Mouse (Mus musculus) lung, embryonic 15.5 days (tissue): Measurements from ENCODE around the gene Cidec. TPM values are rescaled to one million over a fixed set of nuclear protein-coding genes. Genes with fewer than 3 reads are reported as not detected.

ENCODE experiments used
- ATAC-seq: fragments of 200-750 bp; cut with Nextera tagmentation; 2 replicates; pipeline ENCODE4 v1.8.0; 2017; ENCODE audit warnings: moderate number of reproducible peaks, borderline replicate concordance; ENCODE audit not compliant: low FRiP score, low TSS enrichment; ENCODE audit errors: extremely low read depth
- H3K27ac ChIP-seq: fragments of 300-500 bp; sonication (generic); 2 replicates; pipeline ENCODE4 v1.5.1; 2015; ENCODE audit warnings: moderate library complexity, mild to moderate bottlenecking, inconsistent platforms
- H3K27me3 ChIP-seq: fragments of 300-500 bp; sonication (generic); 2 replicates; pipeline ENCODE4 v1.6.1; 2015; ENCODE audit warnings: inconsistent platforms
- H3K36me3 ChIP-seq: fragments of 300-500 bp; sonication (generic); 2 replicates; pipeline ENCODE4 v1.6.1; 2015; ENCODE audit warnings: inconsistent platforms
- H3K4me1 ChIP-seq: fragments of 300-500 bp; sonication (generic); 2 replicates; pipeline ENCODE4 v1.6.1; 2015; ENCODE audit warnings: inconsistent platforms
- H3K4me2 ChIP-seq: fragments of 300-500 bp; sonication (generic); 2 replicates; pipeline ENCODE4 v1.6.1; 2015; ENCODE audit warnings: inconsistent platforms, mild to moderate bottlenecking, moderate library complexity
- H3K4me3 ChIP-seq: fragments of 300-500 bp; sonication (generic); 2 replicates; pipeline ENCODE4 v1.5.1; 2015; ENCODE audit warnings: mild to moderate bottlenecking, inconsistent platforms
- H3K9ac ChIP-seq: fragments of 300-500 bp; sonication (generic); 2 replicates; pipeline ENCODE4 v1.6.1; 2015; ENCODE audit warnings: inconsistent platforms
- H3K9me3 ChIP-seq: fragments of 300-500 bp; sonication (generic); 2 replicates; pipeline ENCODE4 v1.6.1; 2016; ENCODE audit warnings: inconsistent platforms
- WGBS: fragments of 180-500 bp; shearing (Covaris S2); methylation state at CpG from one replicate; pipeline ENCODE4 v1.1.7; 2015; 5-methylcytosine and 5-hydroxymethylcytosine counted together
- polyA plus RNA-seq: library from polyadenylated mRNA; unstranded; fragments of >200 nt; fragmentation: Nextera tagmentation; extraction: Ambion mirVana; gene quantifications from 2 replicates; pipeline ENCODE4 v1.2.1, GENCODE M21; 2015

The Cidec gene
- polyA plus RNA-seq, 1 experiment from 2014 or later = not detected

DNA sequence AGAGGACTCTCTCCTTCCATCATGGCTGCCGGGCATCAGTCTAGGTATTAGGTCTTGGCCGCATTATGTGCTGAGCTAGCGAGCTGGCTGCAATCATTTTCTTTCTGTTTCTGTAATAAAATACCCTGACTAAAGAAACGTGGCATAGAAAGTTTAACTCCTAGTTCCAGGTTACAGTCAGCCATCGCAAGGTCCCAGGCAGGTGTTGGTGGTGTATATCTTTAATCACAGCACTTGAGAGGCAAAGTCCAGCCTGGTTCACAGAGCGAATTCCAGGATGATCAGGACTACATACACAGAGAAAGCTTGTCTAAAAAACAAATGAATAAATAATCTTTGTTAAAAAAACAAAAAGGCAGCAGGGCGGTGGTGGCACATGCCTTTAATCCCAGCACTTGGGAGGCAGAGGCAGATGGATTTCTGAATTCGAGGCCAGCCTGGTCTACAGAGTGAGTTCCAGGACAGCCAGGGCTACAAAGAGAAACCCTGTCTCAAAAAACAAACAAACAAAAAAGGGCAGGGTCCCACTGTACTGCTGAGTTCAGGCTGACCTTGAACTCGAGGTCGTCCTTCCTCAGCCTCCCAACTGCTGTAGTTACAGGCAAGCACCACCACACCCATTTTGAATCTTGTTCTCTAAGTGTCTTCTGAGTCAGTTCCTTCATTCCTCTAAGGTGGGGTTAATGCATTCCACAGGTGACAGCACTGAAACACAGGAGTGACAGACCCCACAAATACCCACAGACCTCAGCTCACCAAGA, 39.1 kb downstream of the Cidec start:
- peaks cover 4% of the 10 kb centered on the region; the same call in 1 of the 2 replicates for H3K36me3 ChIP-seq
- no peak overlapping the region for H3K4me2 ChIP-seq
- no peaks in the 10 kb centered on the region for H3K9me3 ChIP-seq
- H3K9ac ChIP-seq = no peak overlapping the region
- H3K27me3 ChIP-seq = no peaks in the 10 kb centered on the region
- no peak for ATAC-seq
- no peak overlapping the region for H3K27ac ChIP-seq
- H3K4me3 ChIP-seq = no peak overlapping the region
- WGBS = 84% methylated on average over 10 of the region's 10 CpGs
- peaks cover 9% of the 10 kb centered on the region for H3K4me1 ChIP-seq

DNA sequence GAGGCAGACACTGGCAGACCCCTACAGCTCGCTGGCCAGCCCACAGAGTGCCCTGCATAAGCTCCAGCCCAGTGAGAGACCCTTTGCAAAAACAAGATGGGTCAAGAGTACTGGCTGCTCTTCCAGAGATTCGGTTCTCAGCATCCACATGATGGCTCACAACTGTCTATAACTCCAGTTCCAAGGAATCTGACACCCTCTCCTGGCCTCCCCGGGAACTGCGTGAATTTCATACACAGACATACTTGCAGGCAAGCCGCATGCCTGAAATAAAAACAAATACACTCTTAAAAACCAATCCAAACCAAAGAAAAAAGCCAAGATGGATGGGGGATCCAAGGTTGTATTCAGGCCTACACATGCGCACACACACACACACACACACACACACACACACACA, 40.1 kb downstream of the Cidec start:
- Histone ChIP-seq H3K4me3 (no peak overlapping the region), H3K9me3 (no peaks in the 10 kb centered on the region), H3K27ac (no peak overlapping the region), H3K4me1 (peaks cover 9% of the 10 kb centered on the region), H3K27me3 (no peaks in the 10 kb centered on the region), H3K4me2 (no peak overlapping the region), H3K36me3 (peaks cover 4% of the 10 kb centered on the region; the same call in 1 of the 2 replicates), H3K9ac (no peak overlapping the region)
- no peak for ATAC-seq
- WGBS = 94% methylated on average over 6 of the region's 6 CpGs

DNA sequence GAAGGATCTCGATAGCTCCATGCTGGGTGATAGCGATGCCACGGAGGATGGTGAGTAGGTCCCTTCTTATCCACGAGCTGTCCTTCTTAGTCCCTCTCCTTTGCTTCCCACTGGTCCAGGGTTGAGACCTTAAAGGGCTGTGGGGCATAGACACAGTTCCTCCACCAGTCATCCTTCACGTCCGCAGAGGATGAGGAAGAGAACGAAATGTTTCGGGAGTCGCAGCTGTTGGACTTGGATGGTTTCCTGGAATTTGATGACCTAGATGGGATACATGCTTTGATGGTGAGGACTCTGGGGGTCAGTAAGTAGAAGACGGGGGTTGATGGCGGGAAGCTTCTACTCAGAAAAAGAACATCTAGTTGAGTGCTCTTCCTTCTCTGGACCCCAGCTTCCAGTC, 40.7 kb downstream of the Cidec start:
- WGBS = 87% methylated on average over 11 of the region's 11 CpGs
- ATAC-seq = no peak
- H3K36me3 ChIP-seq = peaks cover 7% of the 10 kb centered on the region
- no peaks in the 10 kb centered on the region for H3K27me3 ChIP-seq
- no peak overlapping the region for H3K4me2 ChIP-seq
- no peaks in the 10 kb centered on the region for H3K9me3 ChIP-seq
- H3K27ac ChIP-seq = no peak overlapping the region
- H3K4me3 ChIP-seq = no peak overlapping the region
- peaks cover 9% of the 10 kb centered on the region for H3K4me1 ChIP-seq
- no peak overlapping the region for H3K9ac ChIP-seq

DNA sequence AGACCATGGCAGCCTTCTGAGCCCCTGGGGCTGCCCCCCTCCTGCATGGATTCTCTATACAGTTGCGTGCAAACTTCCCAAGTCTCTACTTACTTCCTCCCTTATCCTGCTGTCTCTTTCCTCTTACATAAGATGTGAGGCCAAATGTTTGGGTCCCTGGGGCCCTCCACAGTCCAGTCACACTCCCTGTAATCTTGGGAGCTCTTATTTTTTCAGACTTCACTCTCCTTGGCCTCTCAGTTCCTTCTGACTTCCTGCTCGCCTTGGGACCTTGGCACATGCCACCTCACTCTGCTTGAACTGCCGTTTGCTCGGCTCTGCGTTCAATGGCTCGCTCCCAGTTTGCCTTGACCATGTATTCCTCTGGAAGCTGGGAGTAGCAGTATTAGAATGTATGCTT, 41.6 kb downstream of the Cidec start:
- Histone ChIP-seq H3K4me1 (peaks cover 9% of the 10 kb centered on the region), H3K36me3 (peaks cover 16% of the 10 kb centered on the region), H3K4me3 (no peak overlapping the region), H3K9me3 (no peaks in the 10 kb centered on the region), H3K27ac (no peak overlapping the region), H3K9ac (no peak overlapping the region), H3K4me2 (no peak overlapping the region), H3K27me3 (no peaks in the 10 kb centered on the region)
- WGBS = 83% methylated on average over 6 of the region's 6 CpGs
- ATAC-seq = no peak

DNA sequence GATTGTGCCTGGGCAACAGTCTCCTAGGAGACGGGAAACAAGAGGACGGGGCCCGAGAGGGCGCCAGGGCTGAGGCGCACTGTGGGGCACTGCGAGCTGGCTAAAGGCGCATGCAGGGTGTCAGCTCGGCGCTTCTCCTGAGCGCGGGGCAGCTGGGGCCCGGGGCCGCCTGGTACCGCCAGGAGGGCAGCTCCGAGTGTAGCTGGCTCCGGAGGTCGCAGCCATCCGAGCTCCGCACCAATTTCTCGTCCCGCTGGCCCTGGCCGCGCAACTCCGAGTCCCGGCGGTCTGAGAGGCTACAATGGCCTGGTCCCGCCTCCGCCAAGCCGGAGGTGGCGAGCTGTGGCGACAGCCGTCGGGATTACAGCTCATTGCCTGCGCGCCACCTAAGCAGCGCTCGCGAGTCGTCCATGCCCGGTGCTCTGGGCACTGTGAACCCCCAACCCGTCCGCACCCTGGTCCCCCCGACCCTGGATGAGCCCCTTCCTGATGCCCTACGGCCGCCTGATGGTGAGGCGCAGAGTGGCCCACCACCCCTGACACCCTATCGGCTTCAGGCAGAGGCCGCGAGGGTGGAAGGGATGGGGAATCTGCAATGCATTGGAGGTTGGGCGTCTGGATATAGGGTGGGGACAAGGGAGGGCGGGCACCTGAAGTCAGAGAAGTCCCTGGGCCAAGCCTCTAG, 43.0 kb downstream of the Cidec start:
- peak overlapping the region; percentile 50 for H3K9ac ChIP-seq
- 1% methylated on average over 51 of the region's 51 CpGs for WGBS
- H3K36me3 ChIP-seq = peaks cover 30% of the 10 kb centered on the region
- H3K4me3 ChIP-seq = peak overlapping the region; percentile 47
- H3K27ac ChIP-seq = peak overlapping the region; percentile 7; the same call in 1 of the 2 replicates
- ATAC-seq = peak; percentile 81
- no peaks in the 10 kb centered on the region for H3K27me3 ChIP-seq
- H3K4me1 ChIP-seq = peaks cover 9% of the 10 kb centered on the region
- H3K4me2 ChIP-seq = peak overlapping the region; percentile 94
- H3K9me3 ChIP-seq = no peaks in the 10 kb centered on the region

DNA sequence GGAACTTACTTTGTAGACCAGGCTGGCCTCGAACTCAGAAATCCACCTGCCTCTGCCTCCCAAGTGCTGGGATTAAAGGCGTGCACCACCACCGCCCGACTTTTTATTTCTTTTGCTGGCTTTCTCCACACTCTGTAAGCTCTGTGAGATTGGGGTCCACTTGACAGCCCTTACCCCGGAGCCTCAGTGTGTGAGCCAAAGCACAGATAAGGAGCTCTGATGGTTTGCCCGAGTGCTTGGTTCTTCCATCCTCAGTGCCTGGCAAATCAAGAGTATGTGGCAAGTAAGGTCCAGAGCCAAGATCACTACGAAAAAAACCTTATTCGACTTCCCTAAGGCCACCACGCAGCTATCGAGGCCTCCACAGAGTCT, 43.6 kb downstream of the Cidec start:
- H3K27me3 ChIP-seq = no peaks in the 10 kb centered on the region
- H3K9ac ChIP-seq = peak overlapping the region; percentile 50
- H3K4me1 ChIP-seq = peaks cover 9% of the 10 kb centered on the region
- peak overlapping the region; percentile 94 for H3K4me2 ChIP-seq
- WGBS = 25% methylated on average over 10 of the region's 10 CpGs
- ATAC-seq = peak; percentile 21; the same call in 1 of the 2 replicates
- H3K9me3 ChIP-seq = no peaks in the 10 kb centered on the region
- peaks cover 36% of the 10 kb centered on the region for H3K36me3 ChIP-seq
- H3K27ac ChIP-seq = no peak overlapping the region
- H3K4me3 ChIP-seq = peak overlapping the region; percentile 47

DNA sequence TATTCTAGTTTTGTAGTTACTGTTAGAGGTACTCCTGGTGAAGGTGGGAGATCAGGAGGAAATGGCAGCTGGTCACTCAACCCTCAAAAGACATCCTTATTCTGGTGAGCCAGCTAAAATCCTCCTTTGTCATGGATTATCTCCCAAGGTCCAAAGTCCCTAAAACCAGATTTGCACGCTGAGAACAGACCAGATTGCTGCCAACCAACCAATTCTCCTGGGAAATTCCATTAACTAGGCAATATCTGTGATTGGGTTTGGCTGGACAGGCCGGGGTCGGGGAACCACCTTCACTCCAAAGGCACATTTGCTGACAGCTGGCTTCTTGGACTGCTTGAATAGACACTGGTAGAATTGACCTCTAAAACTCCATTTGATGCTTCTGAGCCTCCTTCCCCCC, 44.8 kb downstream of the Cidec start:
- H3K36me3 ChIP-seq = peaks cover 47% of the 10 kb centered on the region
- 94% methylated on average over 3 of the region's 3 CpGs for WGBS
- H3K4me3 ChIP-seq = no peak overlapping the region
- H3K27me3 ChIP-seq = no peaks in the 10 kb centered on the region
- H3K4me1 ChIP-seq = peaks cover 9% of the 10 kb centered on the region
- no peak overlapping the region for H3K4me2 ChIP-seq
- H3K9ac ChIP-seq = no peak overlapping the region
- no peak for ATAC-seq
- H3K27ac ChIP-seq = no peak overlapping the region
- H3K9me3 ChIP-seq = no peaks in the 10 kb centered on the region

DNA sequence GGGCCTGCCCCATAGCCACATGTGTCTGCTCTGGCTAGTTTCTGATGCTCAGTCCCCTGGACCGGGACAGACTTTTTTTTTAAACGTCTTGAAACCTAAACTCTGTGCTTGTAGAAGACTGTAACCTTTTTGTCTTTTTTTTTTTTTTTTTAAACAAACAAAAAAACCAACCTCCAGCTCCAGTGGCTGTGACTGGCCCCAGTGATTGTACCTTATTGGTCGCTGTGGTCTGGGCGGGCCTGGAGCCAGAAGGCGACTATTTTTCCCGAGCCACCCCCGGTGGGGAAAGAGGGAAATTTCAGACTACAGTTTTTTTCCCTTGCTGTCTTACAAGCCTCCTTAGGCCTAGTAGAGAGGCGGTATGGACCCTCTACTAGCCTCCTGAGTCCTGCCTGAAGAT, 46.6 kb downstream of the Cidec start, which contains the start of gene Ttll3:
Gene Ttll3 (plus strand): TSS at position 301 of the 400 bp plus-strand sequence.
- Histone ChIP-seq H3K4me2 (no peak within 1 kb of the TSS), H3K27me3 (no peaks in the 10 kb centered on the region), H3K9me3 (no peaks in the 10 kb centered on the region), H3K4me3 (no peak within 1 kb of the TSS), H3K36me3 (peaks cover 61% of the 10 kb centered on the region), H3K27ac (no peak within 1 kb of the TSS), H3K9ac (no peak within 1 kb of the TSS), H3K4me1 (peaks cover 9% of the 10 kb centered on the region)
- no peak for ATAC-seq
- WGBS = 76% methylated on average over 8 of the region's 8 CpGs

DNA sequence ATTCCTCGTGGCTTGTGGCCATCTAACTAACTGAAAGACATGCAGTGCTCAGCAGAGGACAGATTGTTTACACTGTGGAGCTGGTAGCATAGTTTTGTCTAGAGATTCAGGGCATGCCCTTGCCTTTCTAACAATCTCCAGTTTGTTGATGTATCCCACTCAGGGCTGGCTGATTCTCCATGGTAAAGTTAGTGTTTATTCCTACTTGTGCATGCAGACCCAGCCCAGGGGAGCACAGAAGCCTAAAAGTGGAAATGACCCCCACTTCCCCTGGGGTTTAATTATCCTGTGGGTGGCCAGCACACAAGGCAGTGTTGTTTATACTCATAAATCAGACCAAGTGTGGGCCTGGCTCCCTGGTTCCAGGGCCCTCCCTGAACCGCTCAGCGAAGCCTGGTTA, 49.5 kb downstream of the Cidec start:
- no peaks in the 10 kb centered on the region for H3K9me3 ChIP-seq
- H3K27me3 ChIP-seq = no peaks in the 10 kb centered on the region
- no peak overlapping the region for H3K4me2 ChIP-seq
- no peak for ATAC-seq
- no peak overlapping the region for H3K9ac ChIP-seq
- WGBS = 66% methylated on average over 3 of the region's 3 CpGs
- H3K4me1 ChIP-seq = no peaks in the 10 kb centered on the region
- peaks cover 89% of the 10 kb centered on the region for H3K36me3 ChIP-seq
- H3K4me3 ChIP-seq = no peak overlapping the region
- H3K27ac ChIP-seq = no peak overlapping the region

DNA sequence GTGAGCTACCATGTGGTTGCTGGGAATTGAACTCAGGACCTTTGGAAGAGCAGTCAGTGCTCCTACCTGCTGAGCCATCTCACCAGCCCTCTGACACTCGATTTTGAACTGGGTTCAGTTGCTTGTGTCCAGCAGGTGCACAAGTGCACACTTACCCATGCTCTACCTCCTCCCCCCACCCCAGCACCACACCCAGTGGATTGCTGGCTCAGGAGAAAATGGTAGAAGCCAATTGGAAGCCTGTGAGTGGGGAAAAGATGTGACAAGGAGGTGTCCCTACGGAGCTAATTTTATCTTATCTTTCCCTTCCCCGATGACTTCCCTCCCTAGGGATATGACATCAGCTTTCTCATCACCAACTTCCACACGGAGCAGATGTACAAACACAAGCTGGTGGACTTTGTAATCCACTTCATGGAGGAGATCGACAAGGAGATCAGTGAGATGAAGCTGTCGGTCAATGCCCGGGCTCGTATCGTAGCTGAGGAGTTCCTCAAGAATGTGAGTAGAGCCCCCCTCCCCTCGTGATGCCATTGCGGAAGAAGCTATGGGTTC, 50.3 kb downstream of the Cidec start:
- 0 out of 2 replicates have a peak, but pooled peaks cover under 1% of the 10 kb centered on the region for H3K4me1 ChIP-seq
- no peak overlapping the region for H3K4me3 ChIP-seq
- H3K27me3 ChIP-seq = no peaks in the 10 kb centered on the region
- H3K9me3 ChIP-seq = no peaks in the 10 kb centered on the region
- no peak overlapping the region for H3K9ac ChIP-seq
- no peak overlapping the region for H3K4me2 ChIP-seq
- no peak for ATAC-seq
- H3K36me3 ChIP-seq = peaks cover 96% of the 10 kb centered on the region
- H3K27ac ChIP-seq = no peak overlapping the region
- WGBS = 75% methylated on average over 11 of the region's 11 CpGs

DNA sequence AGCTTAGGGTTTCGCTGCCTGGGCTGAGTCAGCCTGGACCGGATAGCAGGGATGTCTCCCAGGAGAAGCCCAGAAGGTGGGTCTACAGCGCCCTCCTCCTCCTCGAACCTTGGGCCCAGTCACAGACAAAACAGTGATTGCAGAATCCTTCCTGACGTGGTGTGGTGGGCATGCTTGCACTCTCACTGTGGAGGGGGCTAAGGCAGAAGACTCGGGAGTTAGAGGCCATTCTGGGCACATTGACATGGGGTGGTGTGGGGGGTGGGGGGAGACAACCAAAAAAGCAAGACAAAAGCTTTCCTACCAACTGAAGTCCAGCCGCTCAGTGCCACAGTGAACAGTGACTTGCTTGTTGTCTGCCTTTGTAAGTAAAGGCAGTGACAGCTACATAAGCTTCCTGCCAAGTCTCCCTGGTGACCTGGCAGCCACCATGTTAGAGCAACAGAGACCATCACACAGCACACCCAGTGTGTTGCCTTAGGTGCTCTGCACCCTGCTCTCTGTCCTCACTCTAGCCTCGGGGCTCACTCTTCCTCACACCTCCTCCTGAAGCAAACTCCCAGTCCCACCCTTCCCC, 51.1 kb downstream of the Cidec start:
- WGBS = 94% methylated on average over 8 of the region's 8 CpGs

DNA sequence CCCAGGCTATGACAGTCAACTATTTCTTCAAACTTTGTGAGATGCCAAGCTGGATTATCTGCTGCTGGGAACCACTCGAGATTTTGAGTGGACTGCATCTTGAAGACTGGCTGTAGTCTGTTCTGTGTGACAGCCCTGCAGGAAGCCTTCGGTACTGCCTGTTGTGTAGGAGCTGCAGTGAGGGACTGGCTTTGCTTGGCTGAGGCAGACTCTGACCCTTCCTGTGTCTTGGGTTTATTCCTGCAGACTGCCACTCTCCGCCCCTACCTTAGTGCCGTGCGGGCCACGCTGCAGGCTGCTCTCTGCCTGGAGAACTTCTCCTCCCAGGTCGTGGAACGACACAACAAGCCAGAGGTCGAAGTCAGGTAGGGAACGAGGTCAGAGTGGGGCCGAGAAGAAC, 55.1 kb downstream of the Cidec start:
- Histone ChIP-seq H3K4me3 (no peak overlapping the region), H3K27me3 (no peaks in the 10 kb centered on the region), H3K9me3 (no peaks in the 10 kb centered on the region), H3K9ac (no peak overlapping the region), H3K36me3 (peaks cover 55% of the 10 kb centered on the region), H3K27ac (no peak overlapping the region), H3K4me2 (no peak overlapping the region), H3K4me1 (peaks cover 24% of the 10 kb centered on the region)
- no peak for ATAC-seq
- 92% methylated on average over 11 of the region's 11 CpGs for WGBS

More for the DNA sequence above, 51.1 kb downstream of the Cidec start:
- Histone ChIP-seq H3K9me3 (no peaks in the 10 kb centered on the region), H3K4me3 (no peak overlapping the region), H3K27me3 (no peaks in the 10 kb centered on the region), H3K27ac (no peak overlapping the region), H3K4me2 (no peak overlapping the region), H3K36me3 (peaks cover 89% of the 10 kb centered on the region), H3K4me1 (peaks cover 9% of the 10 kb centered on the region), H3K9ac (no peak overlapping the region)
- no peak for ATAC-seq
